Mouse (Mus musculus): ENCODE results near the gene Invs.

DNA sequence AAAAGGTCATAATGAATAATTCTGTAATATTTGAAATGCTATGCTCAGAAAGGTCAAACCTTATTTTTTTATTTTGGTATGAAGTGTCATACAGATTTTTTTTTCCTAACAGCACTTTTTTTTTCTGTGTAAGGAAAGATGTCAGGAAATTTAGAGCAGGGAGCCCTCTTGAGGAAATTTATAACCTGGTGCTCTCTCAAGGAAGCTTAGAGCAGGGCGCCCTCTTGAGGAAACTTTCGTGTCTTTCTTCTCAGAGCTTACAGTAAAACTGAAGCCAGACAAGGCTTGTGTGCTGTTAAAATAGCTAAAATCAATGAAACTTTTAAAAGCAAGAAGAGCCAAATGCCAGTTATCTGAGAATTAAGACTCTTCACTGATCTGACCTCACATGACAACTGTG lies 101.4 kb downstream of the Invs start:
- TF ChIP-seq POLR2A (IDR thresholded peaks at IDR 0.05; ENCODE audit: insufficient read depth, low read depth, low read length) (no peak), EP300 (IDR thresholded peaks at IDR 0.05; ENCODE audit: insufficient read depth, low read depth, low read length) (no peak)
